Comparison of ENCODE assay signal across 8 mouse cellular contexts in the genomic region with DNA sequence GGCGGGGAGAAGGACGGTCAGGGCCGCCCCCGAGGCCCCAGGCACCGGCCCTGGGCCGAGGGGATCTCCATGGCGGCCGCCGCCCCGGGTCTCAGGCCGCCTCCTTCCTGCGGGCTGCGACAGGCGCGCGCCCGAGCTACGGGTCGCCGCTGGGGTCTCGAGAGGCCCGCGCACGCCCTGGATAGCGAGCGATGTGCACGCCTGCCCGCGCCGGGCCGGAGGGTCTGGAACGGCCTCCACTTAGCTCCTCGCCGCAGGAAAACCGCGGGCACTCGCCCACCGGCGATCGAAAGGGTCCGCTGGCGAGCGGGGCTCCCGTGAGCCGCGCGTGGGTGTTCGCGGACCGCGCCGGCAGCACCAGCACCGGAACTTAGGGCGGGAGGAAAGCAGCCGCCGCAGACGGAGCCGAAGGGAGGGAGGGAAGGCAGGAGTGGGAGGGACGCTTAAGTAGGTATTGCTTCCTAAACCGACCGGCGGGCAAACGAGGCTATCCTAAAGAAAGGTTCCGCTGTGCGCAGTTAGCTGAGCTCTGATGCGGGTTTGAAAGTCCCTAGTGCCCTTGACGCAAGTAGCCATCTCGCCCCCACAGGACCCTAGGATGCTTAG. TPM values are rescaled to one million over a fixed set of nuclear protein-coding genes. Genes with fewer than 3 reads are reported as not detected.
A peak's percentile ranks its signal among the peaks of the same experiment; 100 is the strongest.
DNase-seq lines count a peak whose midpoint lies in the region; ATAC-seq and TF ChIP-seq lines count a peak whose summit lies in the region.

TSS of gene Fem1b (minus strand) at position 419 of the 606 bp plus-strand sequence.

- no peaks in the 10 kb centered on the region for H3K9me3 ChIP-seq in hindbrain, embryonic 10.5 days
- no peaks in the 10 kb centered on the region for H3K9me3 ChIP-seq in lung, postnatal 0 days (ENCODE audit: low read length)

- no peaks in the 10 kb centered on the region for H3K27me3 ChIP-seq in hindbrain, embryonic 10.5 days (ENCODE audit: insufficient read depth, poor library complexity, severe bottlenecking)
- H3K27me3 ChIP-seq in lung, postnatal 0 days (replicated peaks; ENCODE audit: insufficient read depth, low read length) = no peaks in the 10 kb centered on the region

- H3K36me3 ChIP-seq in hindbrain, embryonic 10.5 days = 0 out of 2 replicates have a peak, but pooled peaks cover 4% of the 10 kb centered on the region
- H3K36me3 ChIP-seq in lung, postnatal 0 days (ENCODE audit: insufficient read depth, low read length) = no peaks in the 10 kb centered on the region

- peak within 1 kb of the TSS; percentile 99 for H3K27ac ChIP-seq in hindbrain, embryonic 10.5 days
- peak within 1 kb of the TSS; percentile 94 for H3K27ac ChIP-seq in lung, postnatal 0 days (ENCODE audit: low read length)

- peak; percentile 91 for ATAC-seq in lung, postnatal 0 days

- DNase-seq in MEL-GATA-1-ER (ENCODE audit: extremely low read depth, low read depth) = peak; percentile 92
- peak; percentile 91 for DNase-seq in cerebellum, adult 8-10 months
- DNase-seq in forelimb bud, embryonic 11.5 days (ENCODE audit: low read depth, low spot score) = peak; percentile 93
- DNase-seq in hindbrain, embryonic 10.5 days (ENCODE audit: low spot score) = peak; percentile 92
- DNase-seq in layer of hippocampus, adult 9-11 months = peak; percentile 91
- DNase-seq in lung, postnatal 0 days (ENCODE audit: low spot score) = peak; percentile 97
- DNase-seq in ovary, postnatal 14 days (ENCODE audit: low spot score) = peak; percentile 86
- DNase-seq in thymus, postnatal 14 days = peak; percentile 93

- WGBS in hindbrain, embryonic 10.5 days = under 1% methylated on average over 68 of the region's 68 CpGs
- under 1% methylated on average over 62 of the region's 68 CpGs for WGBS in lung, postnatal 0 days

- H3K4me3 ChIP-seq in hindbrain, embryonic 10.5 days = peak within 1 kb of the TSS; percentile 98
- peak within 1 kb of the TSS; percentile 98 for H3K4me3 ChIP-seq in lung, postnatal 0 days (ENCODE audit: low read depth, low read length)

- peaks cover 37% of the 10 kb centered on the region for H3K4me1 ChIP-seq in hindbrain, embryonic 10.5 days (replicated peaks)
- H3K4me1 ChIP-seq in lung, postnatal 0 days (ENCODE audit: insufficient read depth, low read depth, low read length) = peaks cover 3% of the 10 kb centered on the region; the same call in 1 of the 2 replicates

- no peak for TF ChIP-seq CTCF in lung, postnatal 0 days (IDR thresholded peaks at IDR 0.05)

- H3K9ac ChIP-seq in lung, postnatal 0 days (replicated peaks; ENCODE audit: low read depth) = peak within 1 kb of the TSS; percentile 90

- H3K4me2 ChIP-seq in lung, postnatal 0 days (replicated peaks; ENCODE audit: low read depth, low read length) = peak within 1 kb of the TSS; percentile 87

- TF ChIP-seq EP300 in lung, postnatal 0 days (IDR thresholded peaks at IDR 0.05) = peak; percentile 38; the same call in 1 of the 2 replicates

RNA-seq across cellular contexts. Expression of gene Fem1b, which starts in this region (rescaled TPM):
- 30.0 and 32.2 TPM in 2 replicates for polyA plus RNA-seq in hindbrain, embryonic 10.5 days (2016; fragmentation: Nextera tagmentation; extraction: Ambion mirVana)
- polyA plus RNA-seq in lung, postnatal 0 days (2015; fragmentation: Nextera tagmentation; extraction: Ambion mirVana) = 9.2 and 10.8 TPM in 2 replicates

Comparison
In these comparisons a context has a peak if more than half of its experiments do, and no peak if none do; other contexts are left out.
1. Peak in every context shown above with its lines: DNase-seq, ATAC-seq, H3K4me3 ChIP-seq and H3K27ac ChIP-seq.